Mouse (Mus musculus): ENCODE data around the gene Med28. TPM values are rescaled to one million over a fixed set of nuclear protein-coding genes. Genes with fewer than 3 reads are reported as not detected.
A peak's percentile ranks its signal among the peaks of the same experiment; 100 is the strongest.

Gene Med28
- total RNA-seq (2021), result 10 to 100 TPM; 55.0 TPM

DNA sequence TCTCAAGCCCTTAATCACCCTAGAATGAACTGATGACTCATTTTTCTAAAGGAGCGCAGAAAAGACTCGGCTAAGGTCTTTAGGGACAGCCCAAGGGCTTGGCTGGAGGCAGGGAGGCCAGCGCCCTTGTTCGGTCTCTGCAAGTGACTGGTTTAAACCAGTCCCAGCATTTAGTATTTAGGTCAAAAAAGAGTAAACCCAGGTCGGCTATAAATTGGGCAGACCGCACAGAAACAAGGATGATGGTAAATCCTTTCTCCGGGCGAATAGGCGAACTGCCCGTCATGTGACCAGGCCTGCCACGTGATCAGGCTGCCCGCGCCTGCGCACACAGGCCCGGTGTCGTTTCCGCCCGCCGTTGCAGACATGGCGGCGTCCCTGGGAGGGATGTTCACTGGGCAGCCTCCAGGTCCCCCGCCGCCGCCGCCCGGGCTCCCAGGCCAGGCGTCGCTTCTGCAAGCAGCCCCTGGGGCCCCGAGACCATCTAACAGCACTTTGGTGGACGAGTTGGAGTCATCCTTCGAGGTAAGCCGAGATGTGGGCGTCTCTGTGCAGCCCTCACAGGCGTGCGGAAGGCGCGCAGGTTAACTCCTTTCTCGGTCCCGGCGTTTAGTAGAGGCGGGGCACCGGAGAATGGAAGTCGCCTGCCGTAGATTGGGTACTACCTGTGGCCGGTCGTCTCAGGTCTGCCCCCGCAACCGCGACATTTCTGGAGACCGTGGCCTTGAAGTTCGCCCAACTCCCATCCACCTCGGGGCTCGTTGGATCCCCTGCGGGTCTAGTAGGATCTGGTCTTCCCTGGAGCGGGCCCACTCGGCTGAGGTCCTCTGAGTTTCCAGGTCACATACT, at the start of gene Med28:
Gene Med28, plus strand, starts transcription at position 270 of the 849 bp plus-strand sequence.
- peak; percentile 92 to 95 for DNase-seq
- intact Hi-C loops (cut with DNase I), result loop anchor here (2.0 to 10.0 kb wide), 5 partner anchors 25 to 1295 kb away; partner anchors contain the start of genes Lcorl, Ncapg and Tapt1

- intact Hi-C loops (cut with DNase I), result loop anchor here (1.0 to 2.0 kb wide), 2 partner anchors 18 to 195 kb away; no protein-coding TSS in a partner anchor
- no peak for DNase-seq
These were observed 47.1 kb upstream of the Med28 start for GRCm38 (mm10) chr5:45472880-45473450.

DNA sequence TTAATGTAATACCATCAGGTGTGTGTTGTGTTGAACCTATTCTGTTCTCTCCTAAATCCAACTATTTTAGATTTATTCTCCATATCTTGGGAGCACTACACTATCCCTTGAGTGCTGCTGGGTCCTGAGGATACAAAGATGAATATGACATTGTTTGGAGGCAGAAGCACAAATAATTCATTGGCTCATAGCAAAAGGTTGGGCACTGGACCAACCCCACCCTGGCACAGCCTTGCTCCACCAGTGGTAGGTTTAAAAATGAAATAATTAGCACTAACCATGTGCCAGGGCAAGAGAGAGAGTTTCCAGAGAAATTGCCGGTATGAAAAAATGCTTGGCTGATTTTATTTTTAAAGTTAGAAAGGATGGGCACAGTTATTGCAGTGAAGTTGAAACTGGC, 46.5 kb upstream of the Med28 start:
- DNase-seq, result no peak
- intact Hi-C loops (cut with DNase I), result loop anchor here (1.0 to 2.0 kb wide), 2 partner anchors 19 to 195 kb away; no protein-coding TSS in a partner anchor

- peak in 1 of 2 experiments; percentile 22 for DNase-seq
These were observed 45.8 kb upstream of the Med28 start for GRCm38 (mm10) chr5:45474215-45474614.

GRCm38 (mm10) chr5:45474758-45475157, 45.3 kb upstream of the Med28 start:
- intact Hi-C loops (cut with DNase I), result loop anchor here (2.0 kb wide), 2 partner anchors 60 to 872 kb away; no protein-coding TSS in a partner anchor
- DNase-seq, result no peak

More at GRCm38 (mm10) chr5:45474215-45474614, 45.8 kb upstream of the Med28 start:
- intact Hi-C loops (cut with DNase I), result loop anchor here (2.0 kb wide), 2 partner anchors 61 to 873 kb away; no protein-coding TSS in a partner anchor

DNA sequence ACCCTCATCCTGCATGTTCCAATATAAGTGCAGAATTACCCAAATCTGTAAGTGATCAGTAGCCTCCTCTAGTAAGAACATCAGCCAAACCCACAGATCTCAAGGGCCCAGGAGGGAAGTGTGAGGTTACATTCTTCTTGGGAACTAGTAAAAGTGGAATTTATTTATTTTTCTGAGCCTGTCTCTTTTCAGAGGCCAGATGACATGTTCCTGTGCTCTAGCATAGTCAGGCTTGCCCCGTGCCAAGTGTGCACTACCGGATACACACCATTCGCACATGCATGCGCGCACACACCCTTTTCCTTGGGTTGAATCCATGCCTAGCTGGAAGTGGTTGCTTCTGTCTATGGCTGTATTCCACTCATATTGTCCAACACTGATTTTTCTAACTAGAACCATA, 44.3 kb upstream of the Med28 start:
- intact Hi-C loops (cut with DNase I), result loop anchor here (2.0 kb wide), 2 partner anchors 59 to 871 kb away; no protein-coding TSS in a partner anchor
- DNase-seq, result no peak

- intact Hi-C loops (cut with DNase I), result no loop called here
- no peak for DNase-seq
These were observed 43.7 kb upstream of the Med28 start for GRCm38 (mm10) chr5:45476288-45476687.

DNA sequence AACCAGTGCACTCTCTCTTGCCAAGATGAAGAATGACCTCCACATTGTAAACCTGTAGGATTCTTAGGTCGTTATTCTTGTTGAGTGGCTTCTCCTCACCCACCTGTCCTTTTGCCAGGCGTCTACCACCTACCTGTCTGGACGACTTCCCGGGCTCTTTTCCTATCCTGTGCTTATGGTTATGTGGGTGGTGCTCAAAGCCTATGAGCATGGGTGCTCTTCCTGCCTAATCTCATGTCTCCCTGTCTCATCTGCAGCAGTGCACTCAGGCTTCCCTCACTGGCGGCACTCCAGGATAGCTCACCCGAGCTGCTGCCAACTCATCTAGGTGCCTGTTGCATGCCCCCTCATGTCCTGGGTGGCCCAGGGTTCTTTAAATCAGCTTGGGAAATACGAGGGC, 42.4 kb upstream of the Med28 start:
- no peak for DNase-seq
- intact Hi-C loops (cut with DNase I), result no loop called here

DNA sequence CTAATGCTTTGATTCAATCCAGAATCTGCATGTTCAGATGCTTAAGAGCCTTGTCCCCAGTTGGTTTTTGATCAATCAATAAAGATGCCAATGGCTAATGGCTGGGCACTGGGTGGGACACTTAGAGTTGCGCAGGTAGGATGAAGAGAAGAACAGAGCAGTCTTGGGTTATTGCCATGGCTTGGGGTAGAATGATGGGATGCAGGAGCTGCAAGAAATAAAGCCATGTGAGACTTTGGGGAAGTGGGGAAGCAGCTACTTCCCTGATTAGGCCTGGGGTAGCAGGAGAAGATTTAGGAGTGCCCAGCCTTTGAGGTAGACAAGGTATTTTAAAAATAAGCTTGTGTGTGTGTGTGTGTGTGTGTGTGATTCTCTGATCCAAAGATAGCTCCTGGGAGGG, 40.0 kb upstream of the Med28 start:
- intact Hi-C loops (cut with DNase I), result no loop called here
- no peak for DNase-seq

DNA sequence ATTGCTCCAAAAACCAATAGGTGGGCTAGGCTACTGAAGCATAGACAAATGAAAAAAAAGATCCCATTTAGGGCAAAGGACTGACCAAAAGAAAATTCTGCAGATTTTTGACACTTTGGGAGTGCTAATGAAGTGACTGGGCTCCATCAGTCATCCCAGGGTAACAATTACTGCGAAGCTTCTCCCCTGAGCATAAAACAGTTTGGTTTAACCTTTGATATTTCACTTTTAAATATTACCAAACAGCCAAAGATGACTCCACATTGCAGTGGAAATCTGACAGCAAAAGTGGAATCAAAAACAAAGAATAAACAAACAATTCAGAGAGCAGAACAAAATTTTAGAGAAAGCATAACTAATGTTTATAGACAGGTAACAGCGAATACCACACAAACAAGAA, 38.9 kb upstream of the Med28 start:
- DNase-seq, result no peak

GRCm38 (mm10) chr5:45482607-45483006, 37.4 kb upstream of the Med28 start:
- intact Hi-C loops (cut with DNase I), result no loop called here
- DNase-seq, result no peak

More for the DNA sequence above, 38.9 kb upstream of the Med28 start:
- intact Hi-C loops (cut with DNase I), result no loop called here

- no peak for DNase-seq
- intact Hi-C loops (cut with DNase I), result no loop called here
These were observed 36.4 kb upstream of the Med28 start for GRCm38 (mm10) chr5:45483654-45484053.

GRCm38 (mm10) chr5:45491776-45492175, 28.3 kb upstream of the Med28 start:
- intact Hi-C loops (cut with DNase I), result loop anchor here (2.0 to 10.0 kb wide), 2 partner anchors 41 to 363 kb away; partner anchors contain the start of genes Lcorl and Qdpr
- no peak for DNase-seq

DNA sequence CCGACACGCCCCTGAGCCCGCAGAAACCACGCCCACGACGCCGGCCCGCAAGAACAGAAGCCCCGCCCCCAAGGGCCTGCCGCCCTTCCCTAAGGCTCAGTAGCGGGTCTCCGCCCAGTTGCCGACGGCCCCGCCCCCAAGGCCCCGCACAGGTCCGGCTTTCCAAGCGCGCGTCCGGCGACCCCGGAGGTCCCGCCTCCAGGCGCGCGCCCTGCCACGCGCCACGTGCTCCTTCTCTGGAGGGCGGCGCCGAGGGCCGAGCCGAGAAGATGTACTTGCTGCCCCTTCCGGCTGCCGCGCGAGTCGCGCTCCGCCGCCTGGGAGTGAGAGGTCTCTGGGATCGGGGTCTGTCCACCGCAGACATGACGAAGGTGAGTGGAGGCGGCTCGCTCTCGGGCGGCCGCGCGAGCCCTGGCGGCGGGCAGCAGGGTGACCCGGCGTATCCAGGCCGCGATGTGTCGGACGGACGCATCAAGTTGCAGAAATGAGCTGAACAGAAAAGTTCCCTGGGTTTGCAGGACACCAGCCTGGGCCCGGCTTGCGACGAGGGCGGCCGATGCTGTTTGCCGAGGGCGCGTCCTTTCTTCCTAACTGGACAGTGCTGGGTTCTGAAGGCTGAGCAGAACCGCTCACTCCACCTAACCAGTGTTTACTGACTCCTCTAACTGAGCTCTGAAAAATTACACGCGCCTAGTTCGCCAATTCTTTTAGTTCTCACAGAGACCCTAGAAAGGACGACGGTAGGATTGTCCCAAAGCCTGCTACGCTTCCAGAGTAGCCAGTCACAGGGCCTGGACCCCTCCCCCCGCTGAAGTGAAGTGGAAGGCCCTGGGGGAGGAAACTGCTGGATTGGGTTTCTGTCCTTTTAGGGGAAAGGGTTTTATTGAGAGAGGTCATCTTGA, 26.6 kb upstream of the Med28 start, which contains the start of gene Lap3:
Gene Lap3, plus strand, starts transcription at position 184 of the 902 bp plus-strand sequence.
- intact Hi-C loops (cut with DNase I), result loop anchor here (1.0 to 10.0 kb wide), 4 partner anchors 27 to 361 kb away; partner anchors contain the start of genes Lcorl, Med28, Ncapg and Qdpr
- DNase-seq, result peak; percentile 99

DNA sequence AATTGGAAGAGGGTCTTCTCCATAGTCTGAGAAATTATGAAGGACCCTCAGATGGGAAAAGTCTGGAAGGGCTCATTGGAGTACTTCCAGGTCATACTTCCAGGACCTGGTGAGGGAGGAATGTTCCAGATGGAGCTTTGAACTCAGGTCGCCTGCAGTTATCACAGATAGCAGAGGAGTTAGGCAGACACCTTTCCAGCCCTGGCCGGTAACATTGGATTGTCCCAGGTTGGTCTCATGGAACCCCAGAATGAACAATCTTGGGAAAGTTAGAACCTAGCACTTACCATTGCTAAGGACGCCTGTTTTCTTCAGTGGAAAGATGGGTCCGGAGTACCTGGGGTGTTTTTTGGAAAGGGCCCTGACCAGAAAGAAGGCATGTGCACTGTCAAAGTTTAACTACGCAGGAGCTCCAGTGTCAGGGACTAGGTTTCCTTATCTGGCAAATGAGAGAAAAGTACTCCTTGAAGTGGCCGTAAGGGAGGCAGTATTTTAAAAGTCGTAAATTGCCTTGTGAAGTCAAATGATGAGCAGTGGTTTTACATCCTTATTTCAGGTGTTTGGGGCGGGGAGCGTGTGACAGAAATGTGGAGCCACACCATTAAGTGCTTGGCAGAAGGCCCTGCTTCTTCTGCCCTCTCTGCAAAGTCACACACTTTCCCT, 25.8 kb upstream of the Med28 start:
- no peak for DNase-seq
- intact Hi-C loops (cut with DNase I), result loop anchor here (2.0 to 10.0 kb wide), 2 partner anchors 27 to 361 kb away; partner anchors contain the start of genes Lcorl and Med28

DNA sequence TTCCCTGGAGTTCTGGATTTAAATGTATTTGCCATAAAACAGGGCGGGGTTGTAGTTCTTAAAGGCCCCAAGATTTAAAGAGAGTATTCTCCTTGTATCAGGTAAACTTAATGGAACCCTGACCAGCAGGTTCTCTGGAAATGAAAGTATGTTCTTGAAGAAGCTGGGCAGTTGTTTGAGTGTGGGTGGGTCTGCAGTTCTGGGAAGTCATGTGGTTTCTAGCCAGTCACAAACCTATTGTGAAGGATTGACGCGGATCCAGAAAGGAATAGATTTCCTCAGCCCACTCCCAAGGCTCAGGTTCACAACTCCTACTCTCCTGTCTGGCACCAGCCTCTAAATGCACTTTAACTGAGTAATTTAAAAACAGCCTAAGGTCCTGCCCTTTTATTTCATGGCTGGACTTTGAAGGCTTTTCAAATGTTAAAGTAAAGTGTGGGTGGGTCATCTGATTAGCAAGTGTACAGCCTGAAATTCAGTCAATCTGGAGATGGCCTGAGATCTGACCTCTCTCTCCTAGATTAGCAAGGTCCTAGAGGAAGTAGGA, 24.5 kb upstream of the Med28 start:
- intact Hi-C loops (cut with DNase I), result loop anchor here (2.0 to 10.0 kb wide), 2 partner anchors 25 to 359 kb away; partner anchors contain the start of genes Lcorl and Med28
- no peak for DNase-seq

GRCm38 (mm10) chr5:45496042-45496441, 24.0 kb upstream of the Med28 start:
- no peak for DNase-seq
- intact Hi-C loops (cut with DNase I), result loop anchor here (10.0 kb wide), 1 partner anchor 359 kb away; the partner anchor contains the start of gene Lcorl

DNA sequence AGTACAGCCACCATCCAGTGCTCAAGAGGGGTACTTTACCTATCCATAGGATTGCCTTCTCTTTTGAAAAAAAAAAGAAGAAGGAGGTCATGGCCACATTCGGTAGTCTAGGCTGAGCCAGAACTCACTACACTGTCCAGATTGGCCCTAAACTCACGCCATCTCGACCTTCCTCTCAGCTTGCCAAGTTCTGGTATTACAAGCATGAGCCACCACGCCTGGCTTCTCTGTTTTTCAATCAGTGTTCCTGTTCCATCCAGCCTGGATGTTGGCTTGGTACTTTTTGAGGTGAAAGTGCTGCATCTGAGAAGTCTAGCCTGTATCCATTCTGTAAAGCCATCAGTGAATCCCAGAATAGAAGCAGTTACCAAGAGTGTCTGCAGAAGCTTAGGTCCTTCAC, 23.6 kb upstream of the Med28 start:
- intact Hi-C loops (cut with DNase I), result loop anchor here (10.0 kb wide), 1 partner anchor 358 kb away; the partner anchor contains the start of gene Lcorl
- DNase-seq, result no peak
